Mouse (Mus musculus): ENCODE results near the gene Atp6v1g2.
"Not testable (repeated sequence)": the region's sequence is repeated elsewhere in the genome, so short reads cannot be mapped to it uniquely, and the experiment has no call there.

Atp6v1g2 gene

GRCm38 (mm10) chr17:35204494-35205379, 28.7 kb upstream of the Atp6v1g2 start, which contains the start of gene Lta:
Lta (minus strand) TSS chr17:35205351.
- DNase-seq, result no peak

DNA sequence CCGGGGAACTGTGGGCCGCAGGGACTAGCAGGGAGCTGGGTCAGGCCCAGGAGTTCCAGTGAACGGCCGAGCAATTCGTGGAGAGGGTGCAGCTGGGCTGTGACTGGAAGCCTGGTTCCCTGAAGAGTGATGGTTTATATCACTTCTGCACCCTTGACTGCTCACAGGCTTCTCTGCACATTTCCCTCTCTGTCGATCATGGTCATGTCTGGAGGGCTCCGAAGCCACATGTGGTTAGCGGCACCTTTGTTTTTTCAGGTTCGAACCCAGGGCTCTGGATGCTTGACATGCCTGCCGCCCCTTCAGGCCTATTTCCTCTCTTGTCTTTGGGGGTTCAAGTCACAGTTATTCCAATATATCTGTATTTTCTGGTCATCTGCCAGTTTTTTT, 28.1 kb upstream of the Atp6v1g2 start:
- no peak for DNase-seq

DNA sequence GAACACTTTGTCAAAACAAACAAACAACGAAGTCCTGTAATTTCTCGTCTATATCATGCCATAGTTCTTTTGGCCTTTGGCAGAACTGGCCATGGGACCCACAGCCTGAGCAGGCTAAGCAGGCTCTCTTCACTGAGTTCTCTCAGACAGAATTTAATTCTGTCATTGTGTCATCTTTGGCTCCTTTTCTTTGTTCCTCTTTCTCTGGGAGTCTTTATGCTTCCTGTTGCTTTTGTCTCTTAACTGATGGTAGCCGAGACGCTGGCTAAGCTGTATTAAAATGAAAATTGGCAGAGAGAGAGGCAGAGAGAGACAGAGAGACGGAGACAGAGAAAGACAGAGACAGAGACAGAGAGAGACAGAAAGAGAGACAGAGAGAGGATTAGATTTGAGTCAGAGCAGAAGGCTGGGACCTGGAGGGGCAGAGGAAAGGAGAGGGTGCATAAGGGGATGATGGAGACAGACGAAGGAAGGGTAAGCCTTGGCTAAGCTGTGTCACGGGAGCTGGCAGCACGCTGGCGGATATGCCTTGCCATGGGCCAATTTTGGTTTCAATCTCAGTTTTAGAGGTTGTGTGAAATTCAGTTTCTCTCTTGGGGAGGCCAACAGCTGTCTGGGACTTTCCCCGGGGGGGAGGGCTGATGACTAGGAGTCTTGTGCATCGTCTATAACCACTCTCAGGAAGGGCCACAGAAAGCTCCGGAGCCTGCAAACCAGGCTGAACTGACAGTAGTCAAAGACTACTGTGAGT, 23.5 kb upstream of the Atp6v1g2 start:
- no peak for DNase-seq

DNA sequence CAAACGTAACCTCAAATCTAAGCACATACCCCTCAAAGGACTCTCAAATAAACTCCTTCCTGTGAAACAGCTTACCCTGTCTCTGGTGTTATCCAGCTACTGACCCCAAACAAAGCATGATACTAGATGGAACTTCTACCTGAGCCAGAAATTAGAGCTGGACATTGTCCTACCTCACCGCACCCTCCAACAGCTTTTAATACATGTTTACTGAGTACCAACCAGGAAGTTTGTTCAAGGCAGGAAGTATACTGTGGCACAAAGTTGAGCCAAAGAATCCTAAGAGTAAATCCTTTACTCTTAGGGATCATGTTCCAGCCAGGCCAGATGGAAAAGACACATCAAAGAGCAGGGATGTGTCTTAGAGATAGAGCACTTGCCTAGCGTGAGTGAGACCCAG, 22.9 kb upstream of the Atp6v1g2 start:
- no peak for DNase-seq

GRCm38 (mm10) chr17:35213071-35213470, 20.4 kb upstream of the Atp6v1g2 start:
- DNase-seq, result no peak

- peak; percentile 18 for DNase-seq
Observed at GRCm38 (mm10) chr17:35218516-35219193, 14.8 kb upstream of the Atp6v1g2 start.

- DNase-seq, result no peak
Observed at GRCm38 (mm10) chr17:35219601-35220041, 13.8 kb upstream of the Atp6v1g2 start.

DNA sequence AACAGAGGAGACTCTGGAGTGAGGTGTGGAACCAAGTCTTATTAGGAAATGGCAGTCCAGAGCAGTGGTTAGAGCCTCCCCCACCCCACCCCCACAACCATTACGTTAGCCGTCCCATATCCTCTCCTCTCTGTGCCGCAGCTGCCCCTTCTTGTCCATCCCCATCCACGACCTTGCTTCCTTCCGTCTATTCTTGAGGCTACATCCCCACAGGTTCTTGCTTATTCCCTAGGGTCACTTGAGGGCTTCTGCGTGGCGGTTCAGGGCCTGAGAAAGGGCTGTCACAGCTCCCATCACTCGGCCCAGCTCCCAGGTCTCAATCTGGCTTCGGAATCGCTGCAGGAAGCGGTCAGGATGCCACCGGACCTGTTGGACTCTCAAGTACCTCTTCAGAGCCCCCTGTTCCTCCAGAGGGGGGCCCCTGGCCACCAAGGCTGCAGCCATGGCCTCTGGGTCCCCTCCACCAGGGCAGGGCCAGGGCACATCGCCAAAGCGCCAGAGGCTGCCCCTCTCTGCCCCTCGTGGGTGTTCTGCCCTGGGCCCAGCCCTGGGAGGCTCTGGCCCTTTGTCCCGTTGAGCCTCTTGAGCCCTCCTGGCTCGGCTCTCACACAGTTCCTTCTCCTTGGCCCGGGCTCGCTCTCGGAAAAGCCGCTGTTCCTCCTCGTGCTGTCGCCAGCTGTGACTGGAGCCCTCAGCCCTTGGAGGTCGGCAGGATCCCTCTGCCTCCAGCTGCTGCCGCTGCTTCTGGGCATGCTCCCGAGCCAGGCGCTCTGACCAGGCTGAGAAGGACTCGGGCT, 13.1 kb upstream of the Atp6v1g2 start, which contains the start of gene Gm16181:
TSS of gene Gm16181 (plus strand) at position 679 of the 797 bp plus-strand sequence.
- DNase-seq, result peak; percentile 26

DNA sequence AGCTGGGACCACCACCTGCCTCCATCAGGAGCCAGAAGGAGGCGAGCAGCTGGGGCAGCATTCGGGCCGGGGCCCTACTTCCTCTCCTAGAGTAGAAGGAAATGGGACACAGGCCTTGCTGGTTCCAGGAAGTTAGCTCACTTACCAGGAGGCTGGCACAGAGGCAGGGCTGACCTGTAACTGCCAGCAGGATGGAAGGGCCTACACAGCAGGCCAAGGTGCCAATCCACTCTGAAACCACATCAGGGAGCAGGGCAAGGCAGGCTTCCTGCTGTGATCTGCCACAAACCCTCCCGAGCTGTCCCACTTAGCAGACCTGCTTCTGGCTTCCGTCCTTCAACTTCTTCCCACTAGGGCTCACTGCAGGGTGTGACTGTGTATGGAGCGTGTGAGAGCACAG, 11.2 kb upstream of the Atp6v1g2 start:
- no peak for DNase-seq

- DNase-seq, result no peak
Observed at GRCm38 (mm10) chr17:35224641-35225040, 8.8 kb upstream of the Atp6v1g2 start.

- no peak for DNase-seq
Observed at GRCm38 (mm10) chr17:35225456-35225855, 8.0 kb upstream of the Atp6v1g2 start.

GRCm38 (mm10) chr17:35226561-35227046, 6.9 kb upstream of the Atp6v1g2 start:
- DNase-seq, result no peak

GRCm38 (mm10) chr17:35231022-35231421, 2.4 kb upstream of the Atp6v1g2 start:
- DNase-seq, result no peak

DNA sequence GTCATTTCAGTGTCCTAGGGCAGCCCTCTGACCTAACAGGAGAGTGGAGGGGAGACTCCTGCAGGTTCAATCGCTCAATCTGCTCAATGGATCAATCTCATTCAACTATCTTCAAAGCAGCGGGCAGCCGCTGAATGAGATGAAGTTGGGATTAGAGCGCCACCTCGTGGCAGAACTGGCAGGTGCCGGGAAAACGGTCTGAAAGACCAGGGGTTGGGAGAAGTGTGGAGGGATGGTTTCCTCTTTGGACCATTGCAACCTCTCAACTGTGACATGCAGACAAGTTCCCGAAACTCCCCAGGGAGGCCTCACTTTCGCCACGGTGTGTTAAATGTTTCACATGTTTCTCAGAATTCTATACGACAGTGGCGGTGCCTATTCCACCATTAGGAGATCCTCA, 1.4 kb upstream of the Atp6v1g2 start:
- DNase-seq, result peak; percentile 89

DNA sequence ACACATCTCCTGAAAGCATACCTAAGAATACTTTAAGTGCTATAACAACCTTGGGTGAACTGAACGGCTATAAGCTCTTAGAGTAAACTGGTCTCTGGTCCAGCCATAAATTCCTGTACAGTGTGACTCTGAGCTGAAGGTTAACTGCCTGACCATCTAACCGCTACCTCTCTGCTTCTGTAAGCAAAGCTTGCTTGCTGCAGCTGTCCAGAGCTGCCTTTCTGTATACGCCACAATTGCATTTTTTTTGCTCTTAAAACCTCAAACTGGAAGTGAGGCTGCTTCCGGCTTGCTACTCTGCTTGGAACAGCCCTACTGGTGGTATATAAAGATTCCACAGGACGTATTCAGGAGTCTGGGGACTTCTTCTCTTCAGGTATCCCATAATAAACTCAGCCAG, 801 bp upstream of the Atp6v1g2 start:
- DNase-seq, result no peak

DNA sequence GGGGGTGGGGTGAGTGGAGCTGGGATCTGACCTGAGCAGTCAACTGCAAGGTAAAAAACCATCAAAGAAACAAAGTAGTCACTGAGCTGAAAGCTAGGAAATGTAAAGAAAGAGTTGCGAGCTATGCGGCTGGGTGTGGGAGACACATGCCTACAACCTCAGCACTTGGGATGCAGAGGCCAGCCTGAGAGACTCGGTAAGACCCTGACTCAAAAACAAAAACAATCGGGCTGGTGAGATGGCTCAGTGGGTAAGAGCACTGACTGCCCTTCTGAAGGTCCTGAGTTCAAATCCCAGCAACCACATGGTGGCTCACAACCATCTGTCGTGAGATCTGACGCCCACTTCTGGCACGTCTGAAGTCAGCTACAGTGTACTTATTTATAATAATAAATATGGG, 630 bp downstream of the Atp6v1g2 start:
- not testable (repeated sequence) for DNase-seq

DNA sequence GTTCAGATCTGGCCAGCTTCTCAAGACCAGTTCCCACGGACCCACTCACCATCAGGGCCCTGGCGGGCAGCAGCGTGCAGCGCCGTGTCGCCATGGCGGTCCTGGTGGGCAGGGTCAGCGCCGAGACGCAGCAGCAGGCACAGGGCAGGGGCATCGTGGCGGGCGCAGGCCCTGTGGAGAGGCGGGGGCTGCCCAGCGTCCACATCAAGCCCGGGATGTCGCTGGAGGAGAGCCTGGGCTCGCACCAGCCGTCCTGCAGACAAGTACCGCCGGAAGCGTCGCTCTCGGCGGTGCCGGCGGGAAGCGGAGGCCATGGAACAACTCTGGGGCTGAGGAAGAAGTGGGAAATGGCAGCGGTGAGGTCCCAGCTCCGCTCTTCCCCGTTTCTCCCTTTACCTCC, 1.4 kb downstream of the Atp6v1g2 start:
- peak; percentile 57 for DNase-seq

DNA sequence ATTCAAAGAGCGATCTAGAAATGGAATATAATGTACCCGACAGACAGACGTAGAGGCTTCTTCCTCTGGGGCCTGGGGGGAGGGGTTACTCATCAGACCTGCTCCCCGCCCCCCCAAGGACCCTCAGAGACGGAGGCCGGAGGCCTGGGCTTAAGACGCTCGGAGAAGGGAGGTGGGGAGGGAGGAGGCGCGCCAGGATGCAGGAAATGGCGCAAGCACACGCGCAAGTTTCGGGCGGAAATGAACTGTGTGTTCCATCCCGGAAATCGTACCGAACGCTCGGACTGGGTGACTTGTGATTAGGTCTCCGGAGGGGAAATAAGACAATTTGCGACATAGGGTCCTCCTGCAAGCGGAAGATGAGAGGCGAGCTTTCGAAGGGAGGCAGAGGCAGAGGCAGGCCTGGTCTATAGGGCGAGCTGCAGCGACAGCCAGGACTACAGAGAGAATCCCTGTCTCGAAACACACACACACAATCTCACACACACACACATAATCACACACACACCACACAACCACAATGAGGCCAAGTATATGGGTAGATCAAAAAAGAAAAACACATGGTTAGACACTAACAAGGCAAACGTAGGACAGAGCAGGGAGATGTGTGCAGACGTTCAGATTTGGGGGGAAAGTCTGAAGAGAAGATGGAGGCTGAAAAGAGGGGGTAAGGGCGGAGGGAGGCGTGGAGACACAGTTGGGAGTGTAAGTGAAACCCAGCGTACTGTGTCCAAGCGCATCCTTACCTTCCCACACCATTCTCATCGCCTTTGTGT, 2.3 kb downstream of the Atp6v1g2 start, which contains the start of gene Nfkbil1:
TSS of gene Nfkbil1 (minus strand) at position 179 of the 776 bp plus-strand sequence.
- peak; percentile 89 for DNase-seq

DNA sequence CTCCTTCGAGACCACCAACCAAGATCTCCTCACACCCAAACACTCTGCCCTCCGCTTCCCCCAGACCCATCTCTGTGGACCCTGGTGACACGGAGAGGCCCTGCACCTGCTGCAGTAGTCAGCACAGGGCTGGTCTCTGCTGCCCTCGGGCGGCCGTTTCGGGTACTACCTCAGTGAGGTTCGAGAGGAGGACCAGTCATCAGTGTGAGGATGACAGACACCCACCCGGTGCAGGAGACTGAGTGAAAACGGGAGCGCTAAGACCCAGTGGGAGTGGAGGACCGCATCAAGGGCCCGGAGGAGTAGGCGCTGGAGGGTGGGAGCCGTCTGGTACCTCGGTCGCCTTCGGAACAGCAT, 2.9 kb downstream of the Atp6v1g2 start:
- peak; percentile 98 for DNase-seq

DNA sequence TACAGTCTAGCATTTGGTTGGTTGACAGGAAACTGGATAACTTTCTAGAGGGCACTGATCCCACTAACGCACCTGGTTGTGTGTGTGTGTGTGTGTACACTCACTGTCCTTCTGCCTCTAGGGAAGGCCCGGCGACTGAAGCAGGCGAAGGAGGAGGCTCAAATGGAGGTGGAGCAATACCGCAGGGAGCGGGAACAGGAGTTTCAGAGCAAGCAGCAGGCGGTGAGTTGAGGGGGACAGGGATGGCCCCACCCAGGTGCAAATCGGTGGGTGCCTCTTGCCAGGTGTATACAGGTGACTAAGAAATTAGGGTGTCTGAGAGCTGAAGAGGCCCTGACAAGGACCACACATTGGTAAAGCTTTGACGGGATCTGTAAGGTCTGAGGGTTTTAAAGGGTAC, 3.5 kb downstream of the Atp6v1g2 start:
- no peak for DNase-seq

DNA sequence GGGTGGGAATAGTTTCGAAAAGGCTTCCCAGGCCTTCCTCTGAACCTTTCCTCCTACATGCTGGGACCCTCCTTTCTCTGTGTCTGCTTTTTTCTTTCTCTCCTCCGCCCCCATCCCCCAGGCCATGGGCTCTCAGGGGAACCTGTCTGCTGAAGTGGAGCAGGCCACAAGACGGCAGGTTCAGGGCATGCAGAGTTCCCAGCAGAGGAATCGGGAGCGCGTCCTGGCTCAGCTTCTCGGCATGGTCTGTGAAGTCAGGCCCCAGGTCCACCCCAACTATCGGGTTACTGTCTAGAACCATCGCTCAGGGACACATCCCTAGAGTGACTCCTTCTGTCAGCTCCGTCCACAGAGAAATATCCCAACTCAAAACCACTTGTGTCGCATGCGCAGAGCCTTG, 4.0 kb downstream of the Atp6v1g2 start:
- no peak for DNase-seq
